Mouse (Mus musculus) brain, embryonic 14.5 days (tissue): ENCODE measurements around the gene Snapc1. TPM values are rescaled to one million over a fixed set of nuclear protein-coding genes. Genes with fewer than 3 reads are reported as not detected.

ENCODE experiments used
- DNase-seq: peaks from one replicate; pipeline ENCODE4 v3.0.0-alpha.2; 2011; ENCODE audit warnings: low read depth
- CTCF ChIP-seq: fragments of 200-500 bp; IDR thresholded peaks from 2 replicates; pipeline ENCODE4 v1.5.1; 2012; ENCODE audit warnings: inconsistent platforms, mild to moderate bottlenecking, moderate library complexity, borderline replicate concordance; ENCODE audit not compliant: insufficient read depth, insufficient read length; ENCODE audit errors: extremely low read depth
- POLR2A ChIP-seq: fragments of 200-500 bp; IDR thresholded peaks from 2 replicates; pipeline ENCODE4 v1.6.1; 2012; ENCODE audit warnings: mild to moderate bottlenecking, inconsistent platforms, borderline replicate concordance; ENCODE audit not compliant: poor library complexity, insufficient read depth, insufficient read length, severe bottlenecking; ENCODE audit errors: extremely low read depth
- polyA plus RNA-seq: library from polyadenylated mRNA; depleted of rRNA; stranded (reverse); fragments of >200 nt; gene quantifications from 2 replicates; pipeline ENCODE4 v1.2.3, GENCODE M21; 2012

Gene Snapc1
- polyA plus RNA-seq, 1 experiment, result 33.4 TPM

GRCm38 (mm10) chr12:73953420-73954186 is 10.7 kb upstream of the Snapc1 start:
- DNase-seq, result peak; percentile 16
- no peak for TF ChIP-seq CTCF
- no peak for TF ChIP-seq POLR2A

DNA sequence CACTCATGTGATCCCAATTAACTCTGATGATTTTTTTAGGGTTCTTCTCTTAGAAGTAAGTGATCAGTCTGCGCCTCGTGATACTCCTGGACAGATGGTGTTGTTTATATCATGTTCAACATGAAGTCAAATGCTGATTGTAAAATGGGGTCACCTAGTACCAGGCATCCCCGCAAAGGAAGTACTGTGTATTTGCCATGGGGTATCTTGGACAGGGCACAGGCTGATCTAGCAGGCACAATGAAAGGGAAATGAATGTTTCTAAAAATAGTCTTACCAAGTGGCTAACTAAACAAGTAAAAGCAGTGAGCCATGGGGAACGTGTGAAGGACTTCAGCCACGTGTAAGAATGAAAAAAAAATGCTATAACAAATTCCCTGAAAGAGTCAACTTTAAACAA is 9.5 kb upstream of the Snapc1 start:
- TF ChIP-seq POLR2A (no peak), CTCF (no peak)

GRCm38 (mm10) chr12:73957676-73958075 is 6.6 kb upstream of the Snapc1 start:
- TF ChIP-seq POLR2A (no peak), CTCF (no peak)
- DNase-seq, result no peak

More for the DNA sequence above, 9.5 kb upstream of the Snapc1 start:
- DNase-seq, result no peak

- no peak for TF ChIP-seq POLR2A
- no peak for TF ChIP-seq CTCF
- DNase-seq, result no peak
Measured at GRCm38 (mm10) chr12:73958830-73959229, 5.5 kb upstream of the Snapc1 start.

DNA sequence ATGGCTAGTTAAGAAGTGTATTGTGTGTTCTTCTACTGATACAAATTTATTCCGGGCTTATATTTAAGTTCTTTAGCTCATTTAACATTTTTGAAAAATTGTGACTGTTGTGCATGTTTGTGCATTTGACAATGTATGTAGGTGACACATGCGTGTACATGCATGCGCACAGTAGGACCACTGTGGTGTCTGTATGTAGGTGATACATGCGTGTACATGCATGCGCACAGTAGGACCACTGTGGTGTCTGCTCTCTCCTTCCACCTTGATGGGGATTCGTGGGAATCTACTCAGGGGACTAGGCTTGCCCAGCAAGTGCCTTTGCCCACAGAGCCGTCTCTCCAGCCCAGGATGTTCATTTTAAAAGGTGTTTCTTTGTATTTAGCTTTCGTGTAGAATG is 4.9 kb downstream of the Snapc1 start:
- no peak for TF ChIP-seq CTCF
- TF ChIP-seq POLR2A, result no peak
- no peak for DNase-seq

- TF ChIP-seq CTCF (no peak), POLR2A (no peak)
- no peak for DNase-seq
Measured at GRCm38 (mm10) chr12:73974584-73974983, 10.3 kb downstream of the Snapc1 start.

GRCm38 (mm10) chr12:73978144-73978543 is 13.9 kb downstream of the Snapc1 start:
- TF ChIP-seq CTCF (no peak), POLR2A (no peak)
- DNase-seq, result no peak

- no peak for DNase-seq
- TF ChIP-seq POLR2A, result no peak
- no peak for TF ChIP-seq CTCF
Measured at GRCm38 (mm10) chr12:73979667-73980066, 15.4 kb downstream of the Snapc1 start.

DNA sequence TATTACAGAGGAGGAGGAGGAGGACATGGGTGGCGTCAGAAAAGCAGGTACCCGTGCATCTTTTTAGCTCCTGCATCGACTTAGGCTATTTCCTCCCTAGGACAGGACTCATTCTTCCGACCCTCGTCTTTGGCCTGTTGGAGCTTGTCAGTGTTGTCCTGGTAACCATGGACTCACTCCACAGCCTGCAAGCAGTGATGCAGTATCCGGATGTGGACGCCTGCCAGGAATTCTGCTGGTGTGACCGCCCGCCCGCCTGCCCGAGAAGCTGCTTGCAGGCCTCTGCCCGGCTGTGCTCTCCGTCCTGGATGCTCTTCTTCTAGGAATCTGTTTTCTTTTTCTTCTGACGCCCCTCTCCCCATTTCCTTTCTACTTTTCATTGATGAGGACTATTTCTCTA is 18.3 kb downstream of the Snapc1 start:
- DNase-seq, result peak; percentile 94

GRCm38 (mm10) chr12:73986299-73986698 is 22.0 kb downstream of the Snapc1 start:
- TF ChIP-seq CTCF, result no peak
- TF ChIP-seq POLR2A, result no peak
- peak; percentile 37 for DNase-seq

More for the DNA sequence above, 18.3 kb downstream of the Snapc1 start:
- TF ChIP-seq CTCF (no peak), POLR2A (no peak)

DNA sequence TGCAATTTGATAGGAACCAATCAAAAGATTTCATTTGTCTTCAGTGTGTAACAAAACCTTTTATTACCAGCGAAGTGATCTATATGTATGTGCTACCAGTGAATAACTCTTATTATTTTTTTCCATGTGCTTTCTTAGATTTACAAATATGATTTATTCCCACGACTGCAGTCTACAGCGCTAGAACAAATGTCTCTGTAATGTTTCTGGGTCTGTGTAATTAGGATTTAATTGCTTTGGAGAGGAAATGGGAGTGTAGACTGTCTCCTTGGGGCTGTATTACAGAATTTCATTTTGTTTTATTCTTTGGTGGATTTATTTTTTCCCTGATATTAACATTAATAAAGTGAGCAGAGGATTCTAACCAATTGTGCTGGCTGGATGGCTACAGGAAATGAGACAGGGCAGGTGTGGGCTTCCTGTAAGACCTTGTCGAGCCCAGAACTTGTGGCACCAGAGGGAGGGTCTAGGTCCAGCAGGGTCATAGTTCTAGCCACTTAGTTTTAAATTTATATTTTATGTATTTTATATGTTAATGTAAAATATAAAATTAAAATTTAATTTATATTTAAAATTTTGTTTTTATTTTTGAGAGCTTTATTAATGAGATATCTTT is 24.2 kb downstream of the Snapc1 start:
- no peak for TF ChIP-seq CTCF
- no peak for TF ChIP-seq POLR2A

GRCm38 (mm10) chr12:73989594-73989993 is 25.3 kb downstream of the Snapc1 start:
- peak; percentile 27 for DNase-seq

More for the DNA sequence above, 24.2 kb downstream of the Snapc1 start:
- no peak for DNase-seq

GRCm38 (mm10) chr12:73996906-73997296 is 32.6 kb downstream of the Snapc1 start:
- no peak for DNase-seq
- TF ChIP-seq POLR2A (no peak), CTCF (no peak)

More at GRCm38 (mm10) chr12:73989594-73989993, 25.3 kb downstream of the Snapc1 start:
- TF ChIP-seq CTCF (peak; percentile 57; the same call in 1 of the 2 replicates), POLR2A (no peak)
